Mouse (Mus musculus) MEL (cell line): ENCODE results near the gene Akap1. TPM values are rescaled to one million over a fixed set of nuclear protein-coding genes. Genes with fewer than 3 reads are reported as not detected.

Source experiments
- DNase-seq: peaks from one replicate; pipeline ENCODE4 v3.0.0; 2011; ENCODE audit warnings: low read depth, low spot score
- H3K27ac ChIP-seq: 2 replicates; pipeline ENCODE4 v1.5.1; 2012; ENCODE audit warnings: low read depth, mild to moderate bottlenecking, control low read depth, low read length, moderate library complexity; ENCODE audit not compliant: control insufficient read depth
- H3K27me3 ChIP-seq, 2 experiments: fragments of 150-350 bp in 1 of 2; sonication (generic) in 1 of 2; 2 replicates each; pipeline ENCODE4 v1.6.1; 2012; ENCODE audit warnings: low read length in 2 of 2, mild to moderate bottlenecking in 2 of 2, improper control_type of control experiment in 1 of 2, moderate library complexity in 1 of 2; ENCODE audit not compliant: insufficient read depth in 2 of 2, control insufficient read depth in 1 of 2
- H3K36me3 ChIP-seq, 2 experiments: 2 replicates each; pipeline ENCODE4 v1.6.1; 2012 to 2014; ENCODE audit warnings: low read length in 2 of 2, improper control_type of control experiment in 1 of 2, inconsistent platforms in 1 of 2, mild to moderate bottlenecking in 1 of 2; ENCODE audit not compliant: insufficient read depth in 2 of 2, control insufficient read depth in 1 of 2
- H3K4me1 ChIP-seq, 2 experiments: fragments of 150-350 bp in 1 of 2; sonication (generic) in 1 of 2; 2 replicates each; pipeline ENCODE4 v1.6.1; 2012; ENCODE audit warnings: low read length in 2 of 2, improper control_type of control experiment in 1 of 2, mild to moderate bottlenecking in 1 of 2; ENCODE audit not compliant: insufficient read depth in 2 of 2, control insufficient read depth in 1 of 2
- H3K4me3 ChIP-seq, 2 experiments: fragments of 150-350 bp in 1 of 2; sonication (generic) in 1 of 2; 2 replicates each; pipeline ENCODE4 v1.5.1; 2012; ENCODE audit warnings: low read depth in 2 of 2, low read length in 2 of 2, mild to moderate bottlenecking in 2 of 2, moderate library complexity in 2 of 2, control low read depth in 1 of 2, improper control_type of control experiment in 1 of 2; ENCODE audit not compliant: control insufficient read depth in 1 of 2, insufficient read depth in 1 of 2
- H3K79me2 ChIP-seq: 2 replicates; pipeline ENCODE4 v1.6.1; 2012; ENCODE audit warnings: mild to moderate bottlenecking, low read length, moderate library complexity; ENCODE audit not compliant: control insufficient read depth, poor library complexity, insufficient read depth
- H3K9ac ChIP-seq: 2 replicates; pipeline ENCODE4 v1.6.1; 2012; ENCODE audit warnings: low read depth, mild to moderate bottlenecking, control low read depth, low read length, moderate library complexity; ENCODE audit not compliant: control insufficient read depth, poor library complexity, severe bottlenecking
- H3K9me3 ChIP-seq: fragments of 150-350 bp; sonication (generic); replicated peaks from 2 replicates; pipeline ENCODE4 v1.6.1; 2012; ENCODE audit warnings: mild to moderate bottlenecking, low read length, improper control_type of control experiment, moderate library complexity; ENCODE audit not compliant: insufficient read depth
- BHLHE40 ChIP-seq: IDR thresholded peaks from 2 replicates; pipeline ENCODE4 v1.6.1; 2012; ENCODE audit warnings: low read depth, mild to moderate bottlenecking, inconsistent platforms, low read length, improper control_type of control experiment, borderline replicate concordance
- CHD1 ChIP-seq: IDR thresholded peaks from 2 replicates; pipeline ENCODE4 v1.6.1; 2012; ENCODE audit warnings: low read depth, mild to moderate bottlenecking, inconsistent platforms, low read length, improper control_type of control experiment
- CTCF ChIP-seq, 3 experiments: IDR thresholded peaks in 2 of 3; conservative IDR thresholded peaks in 1 of 3; 2 replicates each; pipeline ENCODE4 v1.5.1; 2011 to 2012; ENCODE audit warnings: low read length in 3 of 3, low read depth in 2 of 3, mild to moderate bottlenecking in 2 of 3, improper control_type of control experiment in 1 of 3, inconsistent platforms in 1 of 3, mixed read lengths in 1 of 3, moderate library complexity in 1 of 3; ENCODE audit not compliant: control insufficient read depth in 1 of 3, insufficient read depth in 1 of 3, poor library complexity in 1 of 3, severe bottlenecking in 1 of 3
- E2F4 ChIP-seq: IDR thresholded peaks from 2 replicates; pipeline ENCODE4 v1.6.1; 2011; ENCODE audit warnings: low read depth, low read length, improper control_type of control experiment, borderline replicate concordance
- EP300 ChIP-seq, 2 experiments: IDR thresholded peaks; 2 replicates each; pipeline ENCODE4 v1.6.1; 2011; ENCODE audit warnings: improper control_type of control experiment in 2 of 2, low read length in 2 of 2, low read depth in 1 of 2, mild to moderate bottlenecking in 1 of 2
- JUND ChIP-seq: IDR thresholded peaks from 2 replicates; pipeline ENCODE4 v1.6.1; 2011; ENCODE audit warnings: low read depth, mild to moderate bottlenecking, improper control_type of control experiment, low read length
- KAT2A ChIP-seq: conservative IDR thresholded peaks from 2 replicates; pipeline ENCODE4 v1.6.1; 2012; ENCODE audit warnings: low read depth, low read length, improper control_type of control experiment, inconsistent platforms
- MAZ ChIP-seq: IDR thresholded peaks from 2 replicates; pipeline ENCODE4 v1.6.1; 2012; ENCODE audit warnings: low read depth, mild to moderate bottlenecking, inconsistent platforms, low read length, improper control_type of control experiment
- MEF2A ChIP-seq: IDR thresholded peaks from 2 replicates; pipeline ENCODE4 v1.6.1; 2014; ENCODE audit warnings: low read depth, mild to moderate bottlenecking, inconsistent platforms, low read length, improper control_type of control experiment; ENCODE audit not compliant: poor library complexity, insufficient replicate concordance, severe bottlenecking; ENCODE audit errors: extremely low read depth
- MYC ChIP-seq: IDR thresholded peaks from 2 replicates; pipeline ENCODE4 v1.6.1; 2011; ENCODE audit warnings: low read depth, mild to moderate bottlenecking, low read length, improper control_type of control experiment, moderate library complexity
- NRF1 ChIP-seq: IDR thresholded peaks from 2 replicates; pipeline ENCODE4 v1.6.1; 2014; ENCODE audit warnings: low read depth, mild to moderate bottlenecking, inconsistent platforms, low read length, improper control_type of control experiment, moderate library complexity; ENCODE audit not compliant: poor library complexity, insufficient read depth, severe bottlenecking
- POLR2A ChIP-seq, 2 experiments: IDR thresholded peaks; 2 replicates each; pipeline ENCODE4 v1.6.1; 2011 to 2012; ENCODE audit warnings: low read length in 2 of 2, mild to moderate bottlenecking in 2 of 2, control low read depth in 1 of 2, improper control_type of control experiment in 1 of 2, low read depth in 1 of 2, moderate library complexity in 1 of 2; ENCODE audit not compliant: control insufficient read depth in 1 of 2, insufficient read depth in 1 of 2, poor library complexity in 1 of 2
- POLR2AphosphoS2 ChIP-seq: IDR thresholded peaks from 2 replicates; pipeline ENCODE4 v1.6.1; 2011; ENCODE audit warnings: low read length, improper control_type of control experiment
- POLR2AphosphoS5 ChIP-seq: IDR thresholded peaks from 2 replicates; pipeline ENCODE4 v1.6.1; 2012; ENCODE audit warnings: low read depth, borderline replicate concordance, mild to moderate bottlenecking, inconsistent platforms, low read length, moderate library complexity, mixed read lengths
- RAD21 ChIP-seq: IDR thresholded peaks from 2 replicates; pipeline ENCODE4 v1.6.1; 2011; ENCODE audit warnings: mild to moderate bottlenecking, low read depth, low read length, improper control_type of control experiment
- RCOR1 ChIP-seq: IDR thresholded peaks from 2 replicates; pipeline ENCODE4 v1.6.1; 2012; ENCODE audit warnings: low read depth, mild to moderate bottlenecking, inconsistent platforms, low read length, improper control_type of control experiment
- SIN3A ChIP-seq: IDR thresholded peaks from 2 replicates; pipeline ENCODE4 v1.6.1; 2012; ENCODE audit warnings: low read length, improper control_type of control experiment, inconsistent platforms
- TAL1 ChIP-seq: IDR thresholded peaks from 2 replicates; pipeline ENCODE4 v1.6.1; 2012; ENCODE audit warnings: mild to moderate bottlenecking, inconsistent platforms, low read length, moderate library complexity, mixed read lengths
- TBP ChIP-seq: IDR thresholded peaks from 2 replicates; pipeline ENCODE4 v1.8.0; 2011; ENCODE audit warnings: low read depth, low read length, improper control_type of control experiment
- TCF12 ChIP-seq: IDR thresholded peaks from 2 replicates; pipeline ENCODE4 v1.6.1; 2014; ENCODE audit warnings: low read depth, mild to moderate bottlenecking, inconsistent platforms, low read length, improper control_type of control experiment, moderate library complexity
- USF1 ChIP-seq: IDR thresholded peaks from 2 replicates; pipeline ENCODE4 v1.6.1; 2014; ENCODE audit warnings: low read depth, mild to moderate bottlenecking, inconsistent platforms, low read length, improper control_type of control experiment, moderate library complexity
- USF2 ChIP-seq, 2 experiments: IDR thresholded peaks; 2 replicates each; pipeline ENCODE4 v1.6.1; 2011 to 2012; ENCODE audit warnings: improper control_type of control experiment in 2 of 2, low read length in 2 of 2, borderline replicate concordance in 1 of 2, inconsistent platforms in 1 of 2, low read depth in 1 of 2, mild to moderate bottlenecking in 1 of 2; ENCODE audit not compliant: insufficient read depth in 1 of 2
- ZC3H11A ChIP-seq: IDR thresholded peaks from 2 replicates; pipeline ENCODE4 v1.6.1; 2012; ENCODE audit warnings: low read depth, mild to moderate bottlenecking, inconsistent platforms, low read length, improper control_type of control experiment
- ZKSCAN1 ChIP-seq: IDR thresholded peaks from 2 replicates; pipeline ENCODE4 v1.6.1; 2012; ENCODE audit warnings: low read depth, mild to moderate bottlenecking, inconsistent platforms, low read length, improper control_type of control experiment, moderate library complexity
- ZMIZ1 ChIP-seq: IDR thresholded peaks from 2 replicates; pipeline ENCODE4 v1.6.1; 2012; ENCODE audit warnings: low read depth, mild to moderate bottlenecking, inconsistent platforms, low read length, improper control_type of control experiment, moderate library complexity
- ZNF384 ChIP-seq: IDR thresholded peaks from 2 replicates; pipeline ENCODE4 v1.6.1; 2012; ENCODE audit warnings: low read depth, mild to moderate bottlenecking, inconsistent platforms, low read length, improper control_type of control experiment
- polyA plus RNA-seq, 2 experiments: library from polyadenylated mRNA; stranded (reverse) in 1 of 2; unstranded in 1 of 2; fragments of >175 nt in 1 of 2; fragments of >200 nt in 1 of 2; gene quantifications; 2 replicates each; pipeline versions ENCODE4 v1.2.1 to v1.2.4; 2012; ENCODE audit warnings: low replicate concordance in 2 of 2, low read depth in 1 of 2; ENCODE audit not compliant: insufficient read length in 2 of 2, insufficient read depth in 1 of 2, missing spikeins in 1 of 2
- total RNA-seq: library from RNA; depleted of rRNA; stranded (reverse); fragments of 300-350 nt; gene quantifications from 2 replicates; pipeline ENCODE4 v1.2.3, GENCODE M21; 2012

The Akap1 gene
- total and polyA plus RNA-seq, 3 experiments, result 39.0 to 70.5 (median 59.6) TPM

DNA sequence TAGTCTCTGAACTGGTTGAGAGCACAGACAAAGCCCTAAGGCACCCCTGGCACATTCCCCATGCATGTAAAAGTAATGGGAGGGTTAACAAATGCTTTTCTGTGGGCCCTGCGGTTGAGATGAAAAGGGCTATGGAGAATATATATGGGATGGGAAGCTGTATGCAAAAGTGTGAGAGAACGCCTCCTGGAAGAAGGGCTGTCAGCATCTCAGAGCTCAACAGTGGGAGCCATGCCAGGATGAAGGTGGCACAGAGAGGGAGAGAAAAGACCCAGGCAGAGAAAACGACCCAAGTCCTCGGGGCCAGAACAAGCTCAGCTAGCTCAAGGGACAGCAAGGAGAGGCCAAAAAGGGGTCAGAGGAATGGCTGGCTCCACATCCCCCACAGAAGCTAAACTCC is 8.6 kb downstream of the Akap1 start:
- DNase-seq, result no peak
- no peaks in the 10 kb centered on the region for H3K27me3 ChIP-seq
- no peak for TF ChIP-seq POLR2A (IDR thresholded peaks at IDR 0.05; ENCODE audit: control insufficient read depth in 1 of 2, insufficient read depth in 1 of 2, low read depth in 1 of 2, low read length in 2 of 2, poor library complexity in 1 of 2)
- TF ChIP-seq RAD21, result no peak
- TF ChIP-seq CHD1, result no peak
- no peak for TF ChIP-seq ZMIZ1
- no peak for TF ChIP-seq ZC3H11A
- TF ChIP-seq POLR2AphosphoS5, result no peak
- no peak for TF ChIP-seq ZKSCAN1
- no peak for TF ChIP-seq E2F4
- no peak for TF ChIP-seq RCOR1
- TF ChIP-seq POLR2AphosphoS2, result no peak
- no peak for TF ChIP-seq TAL1
- TF ChIP-seq MYC, result no peak
- no peak for TF ChIP-seq TBP
- no peak for TF ChIP-seq JUND
- no peak for TF ChIP-seq SIN3A
- no peak for TF ChIP-seq KAT2A
- TF ChIP-seq TCF12, result no peak
- no peak for TF ChIP-seq BHLHE40
- TF ChIP-seq MEF2A, result no peak
- no peak for TF ChIP-seq USF1
- no peak overlapping the region for H3K9ac ChIP-seq
- H3K79me2 ChIP-seq, result peaks cover 85% of the 10 kb centered on the region
- H3K9me3 ChIP-seq, result no peaks in the 10 kb centered on the region
- no peak overlapping the region for H3K27ac ChIP-seq
- H3K36me3 ChIP-seq, result peaks cover 4 to 8% of the 10 kb centered on the region in 2 experiments
- peaks cover 4 to 13% of the 10 kb centered on the region in 2 experiments; a peak in 3 of 4 replicates for H3K4me1 ChIP-seq
- H3K4me3 ChIP-seq, result no peak overlapping the region

DNA sequence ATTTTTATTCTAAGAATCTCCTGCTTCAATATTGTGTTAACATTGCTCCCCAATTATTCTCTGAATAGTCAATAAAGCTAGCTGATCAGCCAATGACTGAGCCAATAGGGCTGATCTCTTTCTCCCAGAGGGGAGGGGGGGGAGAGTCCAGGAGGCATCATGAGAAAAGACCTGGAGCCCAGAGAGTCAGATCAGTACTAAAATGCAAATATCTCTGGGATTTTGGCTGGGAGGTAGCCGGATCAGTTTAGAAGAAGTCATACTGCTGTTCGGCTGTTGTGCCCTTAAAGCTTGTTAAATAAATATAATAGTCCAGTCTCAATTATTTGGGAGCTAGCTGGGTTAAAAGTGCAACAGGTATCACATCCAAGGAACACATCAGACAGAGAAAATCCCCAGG is 10.8 kb downstream of the Akap1 start:
- H3K79me2 ChIP-seq, result peaks cover 77% of the 10 kb centered on the region
- H3K4me1 ChIP-seq, result peaks cover 4 to 11% of the 10 kb centered on the region in 2 experiments; a peak in 3 of 4 replicates
- H3K36me3 ChIP-seq, result peaks cover 4 to 5% of the 10 kb centered on the region in 2 experiments
- no peaks in the 10 kb centered on the region for H3K9me3 ChIP-seq
- no peak overlapping the region for H3K4me3 ChIP-seq
- TF ChIP-seq CTCF (IDR thresholded peaks at IDR 0.05 in 2 of 3, conservative IDR thresholded peaks at IDR 0.05 in 1 of 3; ENCODE audit: control insufficient read depth in 1 of 3, insufficient read depth in 1 of 3, low read depth in 2 of 3, low read length in 3 of 3, poor library complexity in 1 of 3, severe bottlenecking in 1 of 3), result no peak
- no peak for TF ChIP-seq SIN3A
- no peak for TF ChIP-seq EP300 (IDR thresholded peaks at IDR 0.05; ENCODE audit: low read depth in 1 of 2, low read length in 2 of 2)
- TF ChIP-seq MAZ, result no peak
- no peak for TF ChIP-seq NRF1
- TF ChIP-seq USF2 (IDR thresholded peaks at IDR 0.05; ENCODE audit: borderline replicate concordance in 1 of 2, insufficient read depth in 1 of 2, low read depth in 1 of 2, low read length in 2 of 2), result no peak
- no peak for TF ChIP-seq ZNF384
- no peak overlapping the region for H3K27ac ChIP-seq
- DNase-seq, result no peak
- no peaks in the 10 kb centered on the region for H3K27me3 ChIP-seq
- H3K9ac ChIP-seq, result no peak overlapping the region
